Mouse (Mus musculus) heart, adult 9 months (tissue): Measurements from ENCODE around the gene Olfr1339.

ENCODE experiments used
- DNase-seq, 2 experiments: peaks; one replicate each; pipeline ENCODE4 v3.0.0; 2022; ENCODE audit warnings: low spot score in 2 of 2

Olfr1339 gene

GRCm38 (mm10) chr4:118731875-118732274 is at the start of gene Olfr1339:
Gene Olfr1339 (plus strand): TSS chr4:118732175.
- no peak for DNase-seq

GRCm38 (mm10) chr4:118687086-118687485 is 44.9 kb upstream of the Olfr1339 start:
- no peak for DNase-seq

- DNase-seq = no peak
These were observed 39.5 kb upstream of the Olfr1339 start, which contains the start of gene Olfr1342 for GRCm38 (mm10) chr4:118692412-118692973. Gene Olfr1342 (minus strand): TSS chr4:118692756.

DNA sequence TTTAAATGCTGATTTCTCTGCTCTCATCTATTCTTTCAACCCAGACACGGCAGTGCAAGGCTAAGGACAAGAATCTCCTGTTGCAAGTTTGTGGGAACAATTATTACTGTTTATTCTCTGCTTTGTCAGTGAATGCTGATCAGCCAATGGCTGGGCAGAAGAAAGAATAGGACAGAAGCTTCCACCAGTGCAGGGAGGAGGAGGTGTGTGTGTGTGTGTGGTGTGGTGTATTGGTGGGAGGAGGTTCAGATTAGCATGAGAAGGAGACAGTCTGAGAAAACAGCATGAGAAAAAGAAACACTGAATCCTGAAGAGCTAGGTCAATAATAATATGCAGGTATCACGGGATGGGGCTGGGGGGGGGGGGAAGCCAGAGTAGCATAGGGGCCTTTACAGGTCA is 38.2 kb upstream of the Olfr1339 start:
- DNase-seq = no peak

- DNase-seq = no peak
These were observed 28.8 kb upstream of the Olfr1339 start, which contains the start of gene Olfr1341 for GRCm38 (mm10) chr4:118703223-118703622. Gene Olfr1341 (plus strand): TSS chr4:118703523.

- no peak for DNase-seq
These were observed 23.9 kb upstream of the Olfr1339 start for GRCm38 (mm10) chr4:118708086-118708485.

DNA sequence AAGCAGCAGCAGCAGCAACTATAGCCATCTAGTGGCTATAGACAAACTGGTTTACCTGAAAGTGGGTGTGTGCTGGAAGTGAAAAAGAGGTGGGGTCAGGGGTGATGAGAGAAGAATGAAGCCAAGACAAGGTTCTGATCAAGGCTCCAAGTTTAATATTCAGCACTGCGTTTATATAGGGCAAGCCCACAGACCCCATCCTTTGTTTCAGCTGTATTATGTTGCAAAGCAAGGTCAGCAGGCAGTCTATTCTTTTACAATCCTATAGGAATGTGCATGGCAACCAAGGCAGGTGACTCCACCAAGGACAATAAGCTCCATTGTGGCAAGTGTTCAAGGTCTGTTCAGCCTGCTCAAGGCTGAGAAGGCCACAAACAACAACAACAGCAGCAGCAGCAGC is 20.3 kb upstream of the Olfr1339 start:
- DNase-seq = no peak

- DNase-seq = no peak
These were observed 12.1 kb upstream of the Olfr1339 start, which contains the start of gene Olfr1340 for GRCm38 (mm10) chr4:118719838-118720237. Gene Olfr1340 (plus strand): TSS chr4:118720138.

GRCm38 (mm10) chr4:118721742-118722483 is 10.1 kb upstream of the Olfr1339 start:
- no peak for DNase-seq

DNA sequence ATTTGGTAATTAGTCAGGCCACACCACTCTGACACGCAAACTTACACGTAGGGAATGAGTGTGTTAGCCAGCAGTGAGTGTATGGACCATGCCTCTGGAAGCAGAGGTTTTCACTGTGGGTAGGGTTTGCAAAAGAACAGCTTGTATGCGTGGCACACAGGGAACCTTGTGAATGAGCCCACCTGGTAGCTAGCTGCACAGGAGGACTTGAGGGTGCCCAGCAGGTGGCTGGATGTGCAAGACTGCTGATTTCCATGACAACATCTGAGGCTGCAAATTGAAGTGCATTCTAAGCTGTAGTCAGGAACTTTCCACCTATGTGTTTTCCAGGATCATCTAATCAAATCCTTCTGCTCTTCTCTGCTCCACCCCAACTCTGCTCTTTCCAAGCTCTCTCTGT is 7.6 kb downstream of the Olfr1339 start:
- DNase-seq = no peak

DNA sequence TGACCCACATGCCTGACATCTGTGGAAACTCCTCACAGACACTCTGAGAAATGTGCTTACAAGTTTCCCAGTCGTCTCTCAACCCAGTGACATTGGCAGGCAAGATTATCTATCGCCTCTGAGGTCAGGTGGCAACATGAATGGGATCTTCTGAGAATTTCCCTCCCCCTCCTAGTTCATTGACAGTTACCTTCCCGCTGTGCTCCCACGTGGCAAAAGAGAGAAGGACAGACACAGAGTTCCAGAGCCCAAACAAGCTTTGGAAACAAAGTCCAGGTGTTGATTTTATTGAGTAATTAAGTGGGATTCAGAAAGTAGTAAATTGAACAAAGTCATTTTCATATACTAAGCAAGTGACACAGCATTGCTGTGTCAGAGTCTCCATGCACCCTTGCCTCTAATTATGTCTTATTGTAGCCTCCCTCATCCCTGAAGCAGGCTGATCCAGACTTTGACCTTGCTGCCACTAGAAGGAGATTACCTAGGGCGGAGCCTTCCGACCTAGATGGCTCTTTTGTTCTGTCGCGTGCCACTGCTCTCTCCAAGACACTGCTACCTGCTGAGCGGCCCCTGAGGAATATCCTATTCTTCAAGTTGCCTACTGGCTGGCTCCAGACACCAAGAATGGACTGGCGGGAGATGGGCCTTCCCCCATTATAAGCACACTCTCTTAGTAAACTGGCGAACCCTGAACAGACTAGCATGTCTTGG is 9.2 kb downstream of the Olfr1339 start:
- no peak for DNase-seq

- no peak for DNase-seq
These were observed 9.9 kb downstream of the Olfr1339 start for GRCm38 (mm10) chr4:118741881-118742280.

DNA sequence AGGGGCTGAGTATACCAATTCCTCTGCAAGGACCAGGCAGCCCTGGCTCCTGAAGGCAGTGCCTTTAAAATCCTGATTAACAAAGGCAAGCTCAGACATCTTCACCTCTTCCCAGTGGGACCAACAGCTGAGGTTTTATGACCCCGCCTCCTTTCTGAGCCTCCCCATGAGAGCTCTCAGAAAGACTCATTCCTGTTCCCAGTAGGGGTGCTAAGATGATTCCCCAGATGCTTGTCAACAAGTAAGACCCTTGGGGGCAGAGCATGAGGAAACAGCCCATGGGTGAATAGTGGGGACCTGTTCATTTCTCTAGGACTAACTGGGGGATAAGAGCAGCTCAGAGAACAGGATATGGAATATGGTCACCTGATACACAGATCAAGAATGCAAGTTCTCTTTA is 26.7 kb downstream of the Olfr1339 start, which contains the start of gene Olfr1338:
Gene Olfr1338, minus strand, starts transcription at position 101 of the 400 bp plus-strand sequence.
- no peak for DNase-seq

DNA sequence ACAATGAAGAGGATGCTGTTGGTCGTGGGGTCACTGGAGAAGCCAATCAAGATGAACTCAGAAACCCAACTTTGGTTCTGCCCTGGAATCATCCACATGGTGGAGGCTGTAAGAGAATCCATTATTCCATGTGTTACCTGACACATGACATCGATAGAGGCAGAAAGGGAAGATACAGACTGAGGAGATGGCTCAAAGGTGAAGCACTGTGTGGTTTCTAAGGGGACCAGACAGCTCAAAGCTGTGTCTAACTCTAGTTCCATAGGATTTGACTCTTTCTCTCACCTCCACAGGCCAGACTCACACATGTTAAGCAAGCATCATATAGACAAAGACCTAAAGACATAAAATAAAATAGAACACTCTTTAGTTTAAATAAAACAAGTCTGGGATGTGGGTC is 50.5 kb downstream of the Olfr1339 start, which contains the start of gene Olfr1337:
Gene Olfr1337, minus strand, starts transcription at position 101 of the 400 bp plus-strand sequence.
- DNase-seq = no peak
